Mouse (Mus musculus): ENCODE measurements around the gene Hsd17b1. TPM values are rescaled to one million over a fixed set of nuclear protein-coding genes. Genes with fewer than 3 reads are reported as not detected.

Hsd17b1 gene
- polyA plus RNA-seq, 3 experiments from 2014 or later: 0.26 TPM; not detected in 2

Other genes with a start within 250 kb of the Hsd17b1 start
- 10 to 100 TPM; 25.2 to 40.4 (median 33.7) TPM for gene Stat5b, start 227.7 kb upstream of the Hsd17b1 start, polyA plus RNA-seq (2017; shearing (Covaris generic))
- gene Stat5a, start 219.1 kb upstream of the Hsd17b1 start, polyA plus RNA-seq (2017; shearing (Covaris generic)): 10 to 100 TPM; 31.2 to 34.1 (median 31.3) TPM
- 100 to 1,000 TPM in 1 of 3 experiments, 10 to 100 TPM in 2; 79.3 to 111 (median 99.2) TPM for gene Stat3, start 138.9 kb upstream of the Hsd17b1 start, polyA plus RNA-seq (2017; shearing (Covaris generic))
- under 1 TPM in 2 of 3 experiments, not detected in 1; 0.09 to 0.26 TPM for gene Cavin1, start 107.5 kb upstream of the Hsd17b1 start, polyA plus RNA-seq (2017; shearing (Covaris generic))
- gene Atp6v0a1, start 69.0 kb upstream of the Hsd17b1 start, polyA plus RNA-seq (2017; shearing (Covaris generic)): 1 to 10 TPM; 1.3 to 7.7 (median 6.8) TPM
- gene Naglu, start 8.4 kb upstream of the Hsd17b1 start, polyA plus RNA-seq (2017; shearing (Covaris generic)): 1 to 10 TPM; 4.4 to 7.3 (median 5.7) TPM
- 10 to 100 TPM; 16.5 to 21.0 (median 18.2) TPM for gene Coasy, start 4.2 kb downstream of the Hsd17b1 start, polyA plus RNA-seq (2017; shearing (Covaris generic))
- gene Mlx, start 8.9 kb downstream of the Hsd17b1 start, polyA plus RNA-seq (2017; shearing (Covaris generic)): 10 to 100 TPM; 61.9 to 74.3 (median 66.5) TPM
- gene Psmc3ip, start 17.0 kb downstream of the Hsd17b1 start, polyA plus RNA-seq (2017; shearing (Covaris generic)): 10 to 100 TPM in 1 of 3 experiments, 1 to 10 TPM in 2; 7.7 to 19.7 (median 10.0) TPM
- 10 to 100 TPM; 15.1 to 26.8 (median 21.4) TPM for gene Retreg3, start 41.5 kb downstream of the Hsd17b1 start, polyA plus RNA-seq (2017; shearing (Covaris generic))
- gene Tubg1, start 41.5 kb downstream of the Hsd17b1 start, polyA plus RNA-seq (2017; shearing (Covaris generic)): 10 to 100 TPM; 24.7 to 32.4 (median 24.7) TPM
- 1 to 10 TPM; 1.2 to 1.8 (median 1.5) TPM for gene Tubg2, start 77.5 kb downstream of the Hsd17b1 start, polyA plus RNA-seq (2017; shearing (Covaris generic))
- under 1 TPM in 2 of 3 experiments, not detected in 1; 0.09 to 0.15 TPM for gene Cntnap1, start 92.1 kb downstream of the Hsd17b1 start, polyA plus RNA-seq (2017; shearing (Covaris generic))
- not detected for gene Plekhh3, start 92.9 kb downstream of the Hsd17b1 start, polyA plus RNA-seq (2017; shearing (Covaris generic))
- under 1 TPM in 2 of 3 experiments, not detected in 1; 0.33 to 0.55 TPM for gene Ccr10, start 97.0 kb downstream of the Hsd17b1 start, polyA plus RNA-seq (2017; shearing (Covaris generic))
- 10 to 100 TPM; 38.0 to 70.6 (median 62.7) TPM for gene Ezh1, start 148.1 kb downstream of the Hsd17b1 start, polyA plus RNA-seq (2017; shearing (Covaris generic))
- not detected for gene Ramp2, start 167.6 kb downstream of the Hsd17b1 start, polyA plus RNA-seq (2017; shearing (Covaris generic))
- 100 to 1,000 TPM; 134 to 144 (median 138) TPM for gene Vps25, start 175.3 kb downstream of the Hsd17b1 start, polyA plus RNA-seq (2017; shearing (Covaris generic))
- 1 to 10 TPM in 1 of 3 experiments, under 1 TPM in 1, not detected in 1; 0.75 to 2.9 TPM for gene Wnk4, start 182.2 kb downstream of the Hsd17b1 start, polyA plus RNA-seq (2017; shearing (Covaris generic))
- 1 to 10 TPM in 1 of 3 experiments, under 1 TPM in 2; 0.63 to 1.2 (median 0.71) TPM for gene Cntd1, start 200.6 kb downstream of the Hsd17b1 start, polyA plus RNA-seq (2017; shearing (Covaris generic))
- 100 to 1,000 TPM; 129 to 132 (median 131) TPM for gene Coa3, start 200.7 kb downstream of the Hsd17b1 start, polyA plus RNA-seq (2017; shearing (Covaris generic))
- gene Becn1, start 223.9 kb downstream of the Hsd17b1 start, polyA plus RNA-seq (2017; shearing (Covaris generic)): 10 to 100 TPM; 62.1 to 87.3 (median 74.1) TPM
- gene Psme3, start 237.8 kb downstream of the Hsd17b1 start, polyA plus RNA-seq (2017; shearing (Covaris generic)): 10 to 100 TPM; 25.8 to 37.6 (median 36.8) TPM
- 10 to 100 TPM in 1 of 3 experiments, 1 to 10 TPM in 2; 2.5 to 12.3 (median 4.9) TPM for gene Aoc2, start 246.7 kb downstream of the Hsd17b1 start, polyA plus RNA-seq (2017; shearing (Covaris generic))

Data from inflammation-experienced regulatory T-cells, adult 6 months (primary cell).